Mouse (Mus musculus): ENCODE measurements around the gene Tnfaip8l1. TPM values are rescaled to one million over a fixed set of nuclear protein-coding genes. Genes with fewer than 3 reads are reported as not detected.

Tnfaip8l1 gene
- polyA plus RNA-seq, 1 experiment from 2014 or later: 7.9 TPM

DNA sequence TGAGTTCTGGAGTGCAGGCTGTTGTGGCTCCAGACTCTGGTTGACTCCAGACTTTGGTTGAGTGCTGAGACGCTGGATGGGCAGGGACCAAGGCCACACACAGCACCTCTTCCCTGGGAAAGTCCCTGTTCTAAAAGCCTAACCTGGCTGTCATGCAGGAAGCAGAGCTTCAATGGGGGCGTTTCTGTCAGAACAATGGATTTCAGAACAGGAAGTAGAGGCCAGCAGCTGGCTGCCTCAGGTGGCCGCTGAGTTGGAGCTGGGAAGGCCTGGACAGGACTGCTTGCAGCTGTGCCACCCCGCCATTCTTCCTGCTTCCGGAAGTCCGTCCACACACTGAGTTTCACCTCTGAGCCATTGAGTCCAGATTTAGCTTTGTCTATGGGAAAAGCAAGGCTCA lies 7.6 kb downstream of the Tnfaip8l1 start:
- H3K4me1 ChIP-seq (replicated peaks): peaks cover 26% of the 10 kb centered on the region
- H3K36me3 ChIP-seq: peaks cover 11% of the 10 kb centered on the region
- no peak overlapping the region for H3K4me3 ChIP-seq
- 72% methylated on average over 6 of the region's 6 CpGs for WGBS
- no peak for ATAC-seq (ENCODE audit: low FRiP score)
- no peak overlapping the region for H3K9ac ChIP-seq
- no peaks in the 10 kb centered on the region for H3K9me3 ChIP-seq
- H3K27ac ChIP-seq: peak overlapping the region; percentile 49
- H3K27me3 ChIP-seq: no peaks in the 10 kb centered on the region
- no peak overlapping the region for H3K4me2 ChIP-seq

DNA sequence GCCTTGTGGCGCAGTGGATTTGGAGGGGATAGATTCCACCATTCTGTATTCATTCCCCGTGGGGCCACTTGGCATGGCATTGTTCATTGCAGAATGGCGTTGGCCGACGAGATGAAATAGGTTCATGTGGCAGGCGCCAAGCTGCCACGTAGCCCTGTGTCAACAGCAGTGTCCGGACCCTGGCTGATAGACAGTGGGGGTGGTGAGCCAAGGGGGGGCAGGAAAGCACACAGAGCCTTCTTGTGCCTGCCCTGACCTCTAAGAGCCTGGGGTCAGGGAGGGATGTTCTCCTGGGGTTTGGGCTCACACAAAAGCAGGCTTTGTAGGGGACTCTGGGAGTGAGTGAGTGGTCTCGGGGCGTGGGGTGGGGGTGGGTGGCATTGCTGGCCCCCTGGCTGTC lies 8.4 kb downstream of the Tnfaip8l1 start:
- H3K36me3 ChIP-seq: peaks cover 19% of the 10 kb centered on the region
- peak overlapping the region; percentile 49 for H3K27ac ChIP-seq
- 0 out of 2 replicates have a peak overlapping the region, but pooled peaks have one; percentile 0 for H3K4me2 ChIP-seq
- no peak overlapping the region for H3K4me3 ChIP-seq
- 20% methylated on average over 10 of the region's 10 CpGs for WGBS
- H3K9me3 ChIP-seq: no peaks in the 10 kb centered on the region
- H3K4me1 ChIP-seq (replicated peaks): peaks cover 22% of the 10 kb centered on the region
- H3K27me3 ChIP-seq: no peaks in the 10 kb centered on the region
- ATAC-seq (ENCODE audit: low FRiP score): peak; percentile 22; the same call in 1 of the 2 replicates
- peak overlapping the region; percentile 36; the same call in 1 of the 2 replicates for H3K9ac ChIP-seq

DNA sequence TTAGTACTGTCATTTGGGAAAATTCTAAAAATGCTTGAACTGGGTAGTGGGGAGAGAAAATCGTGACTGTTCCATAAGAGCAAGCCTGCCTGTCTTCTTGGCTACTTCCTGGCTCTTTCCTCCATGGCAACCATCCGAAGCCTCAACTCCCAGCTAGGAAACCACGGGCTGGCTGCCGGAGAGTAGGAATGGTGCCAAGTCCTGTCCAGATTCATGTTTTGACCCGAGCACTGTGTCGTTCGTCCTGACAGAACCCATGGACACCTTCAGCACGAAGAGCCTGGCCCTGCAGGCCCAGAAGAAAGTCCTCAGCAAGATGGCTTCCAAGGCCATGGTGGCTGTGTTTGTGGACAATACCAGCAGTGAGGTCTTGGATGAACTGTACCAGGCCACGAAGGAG lies 9.2 kb downstream of the Tnfaip8l1 start:
- H3K9ac ChIP-seq: no peak overlapping the region
- peaks cover 17% of the 10 kb centered on the region for H3K4me1 ChIP-seq (replicated peaks)
- H3K27ac ChIP-seq: 0 out of 2 replicates have a peak overlapping the region, but pooled peaks have one; percentile 49
- H3K9me3 ChIP-seq: no peaks in the 10 kb centered on the region
- no peak overlapping the region for H3K4me2 ChIP-seq
- H3K4me3 ChIP-seq: no peak overlapping the region
- WGBS: 79% methylated on average over 9 of the region's 9 CpGs
- ATAC-seq (ENCODE audit: low FRiP score): no peak
- H3K27me3 ChIP-seq: no peaks in the 10 kb centered on the region
- peaks cover 28% of the 10 kb centered on the region for H3K36me3 ChIP-seq

DNA sequence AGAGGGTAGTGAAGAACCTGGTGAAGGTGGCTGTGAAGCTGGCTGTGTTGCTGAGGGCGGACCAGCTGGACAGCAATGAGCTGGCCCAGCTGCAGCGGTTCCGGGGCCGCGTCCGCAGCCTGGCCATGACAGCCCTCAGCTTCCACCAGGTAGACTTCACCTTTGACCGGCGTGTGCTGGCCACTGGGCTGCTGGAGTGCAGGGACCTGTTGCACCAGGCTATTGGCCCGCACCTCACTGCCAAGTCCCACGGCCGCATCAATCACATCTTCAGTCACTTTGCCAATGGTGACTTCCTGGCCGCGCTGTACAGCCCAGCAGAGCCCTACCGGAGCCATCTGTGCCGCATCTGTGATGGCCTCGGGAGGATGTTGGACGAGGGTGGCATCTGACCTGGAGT lies 9.6 kb downstream of the Tnfaip8l1 start:
- 94% methylated on average over 17 of the region's 17 CpGs for WGBS
- Histone ChIP-seq H3K4me2 (no peak overlapping the region), H3K9me3 (no peaks in the 10 kb centered on the region), H3K27me3 (no peaks in the 10 kb centered on the region), H3K4me1 (replicated peaks) (peaks cover 17% of the 10 kb centered on the region), H3K9ac (no peak overlapping the region), H3K27ac (no peak overlapping the region), H3K36me3 (peaks cover 32% of the 10 kb centered on the region), H3K4me3 (no peak overlapping the region)
- no peak for ATAC-seq (ENCODE audit: low FRiP score)

DNA sequence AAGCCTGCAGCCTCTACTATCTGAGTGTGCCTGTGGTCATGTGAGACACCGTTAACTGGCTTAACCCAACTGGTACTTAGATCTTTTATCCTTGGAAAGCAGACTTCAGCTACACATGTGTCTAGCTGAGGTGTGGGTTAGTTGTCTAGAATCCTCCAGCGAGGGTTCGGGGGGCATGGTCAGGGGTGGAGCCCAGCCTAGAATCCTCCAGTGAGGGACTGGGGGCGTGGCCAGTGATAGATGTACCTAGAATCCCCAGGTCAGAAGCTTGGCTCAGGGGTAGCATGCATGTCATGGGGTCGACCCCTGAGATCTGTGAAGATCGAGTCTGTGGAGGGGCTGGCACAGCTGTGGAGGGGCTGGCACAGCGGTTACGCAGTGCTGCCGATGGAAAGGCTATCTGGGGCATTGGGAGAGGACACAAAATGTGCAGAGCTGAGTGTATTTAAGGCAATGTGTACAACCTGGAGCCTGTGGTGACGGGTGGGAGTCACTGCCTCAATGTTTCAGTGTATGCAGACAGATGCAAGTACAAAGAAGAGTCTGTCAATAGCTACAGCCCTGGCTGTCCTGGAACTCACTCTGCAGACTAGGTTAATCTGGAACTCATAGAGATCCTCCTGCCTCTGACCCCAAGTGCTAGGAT lies 11.2 kb downstream of the Tnfaip8l1 start:
- WGBS: 60% methylated on average over 10 of the region's 10 CpGs
- H3K9ac ChIP-seq: no peak overlapping the region
- ATAC-seq (ENCODE audit: low FRiP score): no peak

DNA sequence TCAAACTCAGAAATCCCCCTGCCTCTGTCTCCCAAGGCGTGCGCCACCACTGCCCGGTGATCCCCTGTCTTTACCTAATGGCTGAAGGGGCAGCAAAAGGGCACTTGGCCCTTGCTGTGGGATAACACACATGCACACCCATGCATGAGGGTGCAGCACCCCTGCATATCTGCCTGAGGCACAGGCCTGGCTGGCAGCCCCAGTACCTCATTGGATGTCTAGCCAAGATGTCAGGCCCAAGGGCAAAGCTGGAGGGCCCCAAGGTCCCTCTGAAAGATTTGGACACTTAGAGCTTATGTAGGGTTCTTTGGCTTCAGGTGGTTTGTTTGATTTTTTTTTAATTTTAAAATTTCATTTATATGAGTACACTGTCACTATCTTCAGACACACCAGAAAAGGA lies 13.1 kb downstream of the Tnfaip8l1 start:
- Histone ChIP-seq H3K4me1 (replicated peaks) (peaks cover 9% of the 10 kb centered on the region), H3K36me3 (peaks cover 63% of the 10 kb centered on the region), H3K27me3 (no peaks in the 10 kb centered on the region), H3K27ac (no peak overlapping the region), H3K4me3 (no peak overlapping the region), H3K9me3 (no peaks in the 10 kb centered on the region), H3K9ac (no peak overlapping the region), H3K4me2 (no peak overlapping the region)
- WGBS: 95% methylated on average over 3 of the region's 3 CpGs
- no peak for ATAC-seq (ENCODE audit: low FRiP score)

More for the DNA sequence above, 11.2 kb downstream of the Tnfaip8l1 start:
- H3K9me3 ChIP-seq: no peaks in the 10 kb centered on the region
- H3K4me2 ChIP-seq: no peak overlapping the region
- peaks cover 17% of the 10 kb centered on the region for H3K4me1 ChIP-seq (replicated peaks)
- no peaks in the 10 kb centered on the region for H3K27me3 ChIP-seq
- H3K27ac ChIP-seq: no peak overlapping the region
- H3K36me3 ChIP-seq: peaks cover 46% of the 10 kb centered on the region
- no peak overlapping the region for H3K4me3 ChIP-seq

DNA sequence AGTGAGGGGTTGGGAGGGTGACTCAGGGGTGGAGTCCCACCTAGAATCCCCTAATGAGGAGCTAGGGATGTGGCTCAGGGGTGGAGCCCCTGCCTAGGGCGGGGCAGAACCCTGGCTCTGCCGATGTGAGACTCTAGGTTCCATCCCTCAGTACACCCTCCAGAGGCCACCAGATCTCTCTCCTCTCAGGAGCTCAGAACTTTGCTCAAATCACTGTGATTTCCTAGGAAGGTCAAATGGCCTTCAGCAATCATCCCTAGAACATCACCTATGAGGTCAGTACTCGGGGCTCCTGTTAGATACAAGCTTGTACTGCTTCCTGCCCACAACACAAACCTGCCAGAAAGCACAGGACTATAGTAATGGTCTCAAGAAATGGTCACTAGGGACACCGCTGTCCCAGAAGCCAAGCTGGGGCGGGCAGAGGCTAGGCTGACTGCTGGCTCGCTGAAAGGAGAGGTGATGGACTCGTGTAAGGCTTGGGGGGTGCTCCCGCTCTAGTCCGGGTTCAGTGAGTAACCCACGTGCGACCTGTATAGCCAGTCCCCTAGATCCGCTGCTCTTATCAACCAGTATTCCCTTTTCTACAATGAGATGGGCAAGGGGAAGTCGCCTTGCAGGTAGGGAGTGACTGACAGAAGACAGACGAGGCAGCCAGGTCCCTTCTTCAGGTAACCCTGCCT lies 20.8 kb downstream of the Tnfaip8l1 start:
- ATAC-seq (ENCODE audit: low FRiP score): peak; percentile 44
- H3K9ac ChIP-seq: peak overlapping the region; percentile 88

DNA sequence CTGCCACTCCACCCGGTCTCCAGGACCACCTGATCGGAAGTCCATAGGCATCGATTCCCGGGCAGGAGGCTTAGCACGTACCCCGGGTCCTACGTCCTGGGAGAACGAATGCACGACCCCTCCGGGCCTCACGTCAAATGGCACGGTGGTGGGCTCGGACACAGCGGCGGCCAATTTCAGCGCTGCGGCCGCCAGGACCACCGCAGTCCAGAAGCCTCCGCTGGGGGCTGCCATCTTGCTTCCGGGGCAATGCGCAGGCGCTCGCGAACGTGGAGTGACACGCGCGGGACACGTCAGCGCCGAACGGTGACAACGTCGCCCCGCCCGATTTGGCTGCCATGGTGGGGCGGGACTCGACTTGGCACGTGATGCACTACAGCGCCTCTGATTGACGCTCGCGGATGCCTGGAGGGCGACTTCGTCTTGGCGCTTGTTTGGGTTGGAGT lies 21.4 kb downstream of the Tnfaip8l1 start, which contains the start of gene Mydgf:
Mydgf (minus strand) TSS at position 263 of the 446 bp plus-strand sequence.
- ATAC-seq (ENCODE audit: low FRiP score): peak; percentile 95
- Histone ChIP-seq H3K27ac (peak within 1 kb of the TSS; percentile 85), H3K9me3 (no peaks in the 10 kb centered on the region), H3K4me2 (peak within 1 kb of the TSS; percentile 98), H3K9ac (peak within 1 kb of the TSS; percentile 88), H3K27me3 (no peaks in the 10 kb centered on the region), H3K4me3 (peak within 1 kb of the TSS; percentile 84), H3K36me3 (peaks cover 62% of the 10 kb centered on the region), H3K4me1 (replicated peaks) (peaks cover 32% of the 10 kb centered on the region)
- under 1% methylated on average over 47 of the region's 47 CpGs for WGBS

More for the DNA sequence above, 20.8 kb downstream of the Tnfaip8l1 start:
- H3K9me3 ChIP-seq: no peaks in the 10 kb centered on the region
- peak overlapping the region; percentile 85 for H3K27ac ChIP-seq
- peaks cover 32% of the 10 kb centered on the region for H3K4me1 ChIP-seq (replicated peaks)
- H3K4me2 ChIP-seq: peak overlapping the region; percentile 98
- H3K36me3 ChIP-seq: peaks cover 59% of the 10 kb centered on the region
- 3% methylated on average over 14 of the region's 14 CpGs for WGBS
- H3K4me3 ChIP-seq: peak overlapping the region; percentile 84
- no peaks in the 10 kb centered on the region for H3K27me3 ChIP-seq

DNA sequence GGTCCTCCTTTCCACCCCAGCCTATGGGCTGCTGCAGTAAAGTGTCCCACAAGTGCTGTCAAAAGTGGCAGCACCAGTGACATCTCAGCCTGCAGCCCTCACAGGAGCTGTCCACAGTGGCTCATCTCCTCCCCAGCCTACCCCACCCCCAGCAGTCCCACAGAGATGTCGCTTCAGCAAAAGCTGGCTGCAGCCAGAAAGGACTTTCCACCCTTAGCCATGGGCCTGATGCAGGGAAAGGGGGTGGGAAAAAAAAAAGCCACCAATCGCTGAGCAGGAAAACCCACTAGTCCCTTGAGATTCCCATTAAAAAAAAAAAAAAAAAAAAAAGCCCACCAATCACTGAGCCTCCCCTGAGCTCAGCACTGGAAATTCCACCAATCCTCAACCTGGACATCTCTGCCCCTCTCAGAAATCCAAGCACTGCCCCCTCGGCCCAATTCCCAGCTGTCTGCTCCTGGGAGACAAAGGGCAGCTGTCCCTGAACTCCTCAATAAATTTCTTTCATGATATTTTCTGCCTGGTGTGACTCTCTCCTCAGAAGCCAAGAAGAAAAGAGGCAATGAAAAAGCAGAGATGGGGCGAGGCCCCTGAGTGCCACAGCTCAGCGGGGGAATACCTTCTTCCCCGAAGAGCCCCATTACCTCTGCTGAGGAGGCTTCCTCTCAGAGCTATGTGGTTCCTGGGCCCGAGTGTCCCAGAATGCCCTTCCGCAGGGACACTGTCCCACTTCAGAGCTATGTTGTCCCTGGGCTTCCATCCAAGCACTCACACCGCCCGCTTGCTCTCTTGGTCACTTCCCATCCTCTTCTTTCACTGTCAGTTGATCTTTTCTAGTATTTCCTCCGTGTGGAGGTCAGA lies 23.2 kb downstream of the Tnfaip8l1 start:
- no peaks in the 10 kb centered on the region for H3K9me3 ChIP-seq
- peaks cover 32% of the 10 kb centered on the region for H3K4me1 ChIP-seq (replicated peaks)
- H3K36me3 ChIP-seq: peaks cover 63% of the 10 kb centered on the region
- 0 out of 2 replicates have a peak overlapping the region, but pooled peaks have one; percentile 8 for H3K4me2 ChIP-seq
- H3K9ac ChIP-seq: peak overlapping the region; percentile 43
- H3K4me3 ChIP-seq: no peak overlapping the region
- no peaks in the 10 kb centered on the region for H3K27me3 ChIP-seq
- WGBS: 29% methylated on average over 11 of the region's 11 CpGs
- peak overlapping the region; percentile 70 for H3K27ac ChIP-seq
- ATAC-seq (ENCODE audit: low FRiP score): no peak

DNA sequence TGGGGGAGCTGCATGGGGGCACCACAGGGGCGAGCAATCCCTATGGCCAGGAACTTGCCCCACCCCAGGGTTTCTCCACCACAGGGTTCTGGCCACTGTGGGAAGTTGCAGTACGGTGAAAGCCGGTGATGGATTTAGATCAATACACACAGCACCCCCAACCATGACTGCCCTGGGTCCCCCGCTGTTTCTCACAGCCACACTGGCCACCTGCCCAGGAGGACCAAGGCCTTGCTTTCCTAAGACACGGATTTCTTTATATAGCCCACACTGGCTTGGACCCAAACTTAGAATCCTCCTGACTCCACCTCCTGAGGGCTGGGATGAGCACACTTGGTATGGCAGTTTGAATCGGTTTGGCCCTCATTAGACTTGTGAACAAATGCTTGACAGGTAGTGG lies 29.0 kb downstream of the Tnfaip8l1 start:
- no peak overlapping the region for H3K4me3 ChIP-seq
- H3K9me3 ChIP-seq: no peaks in the 10 kb centered on the region
- H3K27ac ChIP-seq: no peak overlapping the region
- H3K36me3 ChIP-seq: peaks cover 98% of the 10 kb centered on the region
- no peak for ATAC-seq (ENCODE audit: low FRiP score)
- peaks cover 2% of the 10 kb centered on the region; the same call in 1 of the 2 replicates for H3K4me1 ChIP-seq (replicated peaks)
- H3K4me2 ChIP-seq: no peak overlapping the region
- H3K9ac ChIP-seq: no peak overlapping the region
- H3K27me3 ChIP-seq: no peaks in the 10 kb centered on the region
- 86% methylated on average over 6 of the region's 6 CpGs for WGBS

DNA sequence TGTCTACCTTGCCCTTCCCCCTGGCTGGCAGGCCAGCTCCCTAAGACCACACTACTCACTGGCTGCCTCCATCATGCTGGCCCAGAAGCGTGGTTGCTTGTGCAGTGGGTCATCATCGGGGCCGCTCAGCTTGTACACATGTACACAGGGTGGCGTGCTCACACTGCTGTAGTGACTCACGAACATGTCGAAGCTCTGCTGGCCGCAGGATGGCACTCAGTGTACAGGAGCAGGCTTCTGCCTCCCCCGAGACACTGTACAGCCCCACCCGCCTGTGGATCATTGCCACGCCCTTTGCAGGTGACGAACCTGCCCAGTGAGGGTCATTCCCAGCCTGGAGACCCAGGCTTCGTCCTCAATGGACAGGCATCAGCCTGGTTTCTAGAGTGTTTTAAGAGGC lies 32.1 kb downstream of the Tnfaip8l1 start:
- 93% methylated on average over 12 of the region's 12 CpGs for WGBS
- Histone ChIP-seq H3K27ac (no peak overlapping the region), H3K4me3 (no peak overlapping the region), H3K36me3 (peaks cover 99% of the 10 kb centered on the region), H3K9ac (no peak overlapping the region), H3K27me3 (no peaks in the 10 kb centered on the region), H3K4me1 (replicated peaks) (no peaks in the 10 kb centered on the region), H3K9me3 (no peaks in the 10 kb centered on the region), H3K4me2 (no peak overlapping the region)
- no peak for ATAC-seq (ENCODE audit: low FRiP score)

DNA sequence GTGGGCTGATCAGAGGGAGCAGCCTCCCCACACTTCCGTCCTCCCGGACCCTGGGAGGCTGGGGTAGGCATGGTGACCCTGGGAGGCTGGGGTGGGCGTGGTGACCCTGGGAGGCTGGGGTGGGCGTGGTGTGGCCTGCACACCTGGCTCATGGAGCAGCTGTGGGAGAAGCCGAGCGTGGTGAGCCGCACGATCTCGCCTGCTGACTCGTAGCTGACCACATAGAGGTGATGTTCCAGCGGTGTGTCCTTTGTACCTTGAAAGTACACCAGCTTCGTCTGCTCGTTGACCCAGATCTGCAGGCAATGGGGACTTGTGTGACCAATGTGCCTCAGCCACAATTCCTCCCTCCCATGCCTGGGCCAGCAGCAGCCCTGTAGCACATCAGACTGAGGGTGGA lies 32.5 kb downstream of the Tnfaip8l1 start:
- Histone ChIP-seq H3K4me1 (replicated peaks) (no peaks in the 10 kb centered on the region), H3K4me3 (no peak overlapping the region), H3K27ac (no peak overlapping the region), H3K36me3 (peaks cover 98% of the 10 kb centered on the region), H3K27me3 (no peaks in the 10 kb centered on the region), H3K4me2 (no peak overlapping the region), H3K9ac (no peak overlapping the region), H3K9me3 (no peaks in the 10 kb centered on the region)
- no peak for ATAC-seq (ENCODE audit: low FRiP score)
- WGBS: 90% methylated on average over 13 of the region's 13 CpGs
